Mouse (Mus musculus) stomach, postnatal 0 days (tissue): ENCODE measurements at regions not wholly inside any gene's neighbourhood (a gene's known extent, or its start where the extent isn't known, plus 50 kb on each side); places are given as distances from the start of the nearest gene placed in this dataset.

Experiments
- CTCF ChIP-seq: IDR thresholded peaks from 2 replicates; pipeline ENCODE4 v1.5.1; 2016; ENCODE audit warnings: antibody characterized with exemption, low read depth, mild to moderate bottlenecking, moderate library complexity
- EP300 ChIP-seq: optimal IDR thresholded peaks from 2 replicates; pipeline ENCODE3; 2016; ENCODE audit warnings: antibody characterized with exemption

GRCm38 (mm10) chr15:62224191-62224590, 1301.4 kb upstream of the A1bg start:
- TF ChIP-seq CTCF (no peak), EP300 (no peak)
